Mouse (Mus musculus): ENCODE measurements around the gene Gsta3.
"Not testable (repeated sequence)": the region's sequence is repeated elsewhere in the genome, so short reads cannot be mapped to it uniquely, and the experiment has no call there.

Gsta3 gene

DNA sequence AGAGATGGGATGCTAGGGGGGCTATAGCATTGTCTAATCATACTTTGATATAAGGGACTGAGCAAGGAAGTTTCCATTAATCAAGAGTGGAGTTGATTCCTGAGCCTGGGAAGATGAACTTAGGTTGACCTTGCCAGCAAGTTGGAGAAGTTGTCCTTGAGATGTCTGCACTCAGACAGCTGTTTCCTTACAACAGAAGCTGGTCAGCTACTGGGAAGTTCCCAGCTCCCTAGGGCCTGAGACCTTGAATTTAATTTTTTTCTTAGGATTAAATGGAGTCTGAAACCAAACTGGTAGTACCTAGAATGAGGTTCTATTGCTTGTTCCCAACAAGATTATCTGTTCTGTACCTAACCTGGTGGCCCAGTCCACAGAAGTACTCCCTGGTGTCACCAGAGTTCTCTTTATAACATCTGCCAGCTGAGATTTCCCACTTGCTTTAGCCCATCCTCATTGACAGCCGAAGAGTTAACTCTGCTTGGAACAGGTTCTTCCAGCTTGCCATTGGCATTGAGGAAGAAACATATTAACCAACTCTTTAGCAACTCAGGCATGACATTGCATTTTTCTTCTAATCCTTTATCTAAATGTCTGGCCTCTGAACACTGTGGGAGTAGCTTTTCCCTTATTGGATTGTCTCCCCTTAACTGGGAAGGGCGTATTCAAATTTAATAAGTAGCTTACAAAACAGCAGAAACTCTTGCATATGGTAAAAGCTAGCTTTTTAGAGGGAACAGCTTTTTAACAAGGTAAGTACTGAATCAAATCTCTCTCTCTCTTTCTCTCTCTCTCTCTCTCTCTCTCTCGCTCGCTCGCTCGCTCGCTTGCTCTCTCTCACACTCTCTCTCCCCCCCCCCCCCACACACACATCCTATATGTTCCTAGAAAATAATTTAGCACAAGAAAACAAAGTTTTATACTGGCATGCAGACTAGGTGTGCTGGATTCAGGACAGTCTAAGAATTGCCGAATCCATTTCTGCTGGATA is at the start of gene Gsta3:
Gene Gsta3 (plus strand): TSS at position 679 of the 988 bp plus-strand sequence.
- in situ Hi-C loops (cut with MboI, MseI), result no loop called here

DNA sequence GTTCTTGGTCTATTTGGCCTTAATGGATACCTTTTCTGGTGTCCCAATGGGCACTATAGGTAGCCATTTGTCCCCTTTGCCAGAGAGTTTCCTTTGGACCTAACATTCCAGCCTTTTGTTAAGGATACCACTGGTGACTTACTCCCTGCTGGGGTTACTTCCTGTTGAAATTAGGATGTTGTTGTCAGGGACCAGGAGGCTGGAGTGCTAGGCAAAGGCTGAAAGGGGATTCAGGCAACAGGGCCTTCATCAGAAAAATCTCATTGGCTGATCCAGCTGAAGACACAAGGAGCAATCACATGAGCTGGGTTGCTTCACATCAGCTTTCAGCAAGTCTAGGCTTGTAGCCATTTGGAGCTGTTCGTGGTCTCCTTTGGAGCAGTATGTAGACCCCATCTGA is 34.1 kb upstream of the Gsta3 start:
- in situ Hi-C loops (cut with MboI, MseI), result no loop called here

DNA sequence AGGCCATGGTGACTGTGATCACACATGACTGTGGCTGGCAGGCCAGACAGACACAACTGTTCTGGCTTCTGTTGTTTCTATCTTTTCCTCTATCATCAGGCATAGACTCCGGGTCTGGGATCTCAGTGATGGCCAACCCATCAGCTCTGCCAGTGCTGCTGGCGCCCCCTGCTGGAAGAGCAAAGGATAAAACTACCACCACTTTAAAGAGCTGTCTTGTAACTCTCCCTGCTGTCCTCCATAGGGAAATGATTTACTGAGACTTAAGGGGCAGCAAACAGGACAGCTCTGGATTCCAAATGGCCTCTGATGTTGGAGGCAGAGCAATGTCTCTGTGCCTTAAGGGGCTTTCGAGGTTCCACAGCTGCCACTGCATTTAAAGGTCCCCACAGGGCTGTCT is 26.9 kb upstream of the Gsta3 start:
- in situ Hi-C loops (cut with MboI, MseI), result loop anchor here (5.0 kb wide), 1 partner anchor 64 kb away; no protein-coding TSS in a partner anchor

DNA sequence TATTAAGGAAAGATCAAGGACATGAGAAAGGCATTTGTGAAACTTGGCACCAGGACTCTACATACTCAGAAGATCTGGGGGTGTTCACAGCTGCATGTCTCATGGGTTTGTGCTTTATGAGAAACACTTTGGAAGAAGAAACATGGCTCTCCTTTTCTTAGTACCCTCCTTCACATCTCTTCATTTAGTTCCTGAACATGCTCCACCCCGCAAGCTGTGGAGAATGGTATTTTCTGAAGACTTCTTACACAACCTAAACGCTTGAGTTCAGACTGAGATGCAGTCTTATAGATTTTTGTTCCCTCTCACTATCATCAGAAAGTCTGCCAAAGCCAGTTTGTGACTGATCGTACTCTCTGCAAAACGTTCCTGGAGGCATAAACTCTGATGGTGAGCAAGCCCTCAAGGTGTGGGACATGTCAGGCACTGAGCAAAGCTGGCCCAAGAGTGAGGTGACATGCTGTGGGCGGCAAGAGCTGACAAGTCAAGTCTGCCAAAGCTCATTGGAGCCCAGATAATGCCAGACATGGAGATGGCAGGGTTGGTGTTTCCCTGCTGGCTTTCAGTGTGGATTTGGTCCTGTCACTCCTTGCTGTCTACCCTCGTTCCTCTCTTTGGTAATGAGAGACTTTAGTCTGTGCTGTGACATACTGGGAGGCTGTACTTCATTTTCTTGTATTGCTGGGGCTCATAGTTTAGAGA is 26.2 kb upstream of the Gsta3 start:
- in situ Hi-C loops (cut with MboI, MseI), result loop anchor here (5.0 kb wide), 1 partner anchor 63 kb away; no protein-coding TSS in a partner anchor

- in situ Hi-C loops (cut with MboI, MseI), result loop anchor here (5.0 kb wide), 1 partner anchor 119 kb away; no protein-coding TSS in a partner anchor
Measured at GRCm38 (mm10) chr1:21218489-21218919, 21.9 kb upstream of the Gsta3 start, which contains the start of gene Tmem14a. TSS of gene Tmem14a (plus strand) at chr1:21218575.

GRCm38 (mm10) chr1:21227756-21228395 is 12.5 kb upstream of the Gsta3 start:
- in situ Hi-C loops (cut with MboI, MseI), result no loop called here

GRCm38 (mm10) chr1:21228740-21229722 is 11.4 kb upstream of the Gsta3 start:
- in situ Hi-C loops (cut with MboI, MseI), result not testable (repeated sequence)

GRCm38 (mm10) chr1:21230376-21230775 is 10.0 kb upstream of the Gsta3 start:
- in situ Hi-C loops (cut with MboI, MseI), result no loop called here

GRCm38 (mm10) chr1:21231744-21232464 is 8.5 kb upstream of the Gsta3 start:
- in situ Hi-C loops (cut with MboI, MseI), result no loop called here

- in situ Hi-C loops (cut with MboI, MseI), result no loop called here
Measured at GRCm38 (mm10) chr1:21232516-21232915, 7.9 kb upstream of the Gsta3 start.

GRCm38 (mm10) chr1:21235359-21235758 is 5.0 kb upstream of the Gsta3 start:
- in situ Hi-C loops (cut with MboI, MseI), result no loop called here

GRCm38 (mm10) chr1:21241096-21241495 is 707 bp downstream of the Gsta3 start:
- in situ Hi-C loops (cut with MboI, MseI), result no loop called here

DNA sequence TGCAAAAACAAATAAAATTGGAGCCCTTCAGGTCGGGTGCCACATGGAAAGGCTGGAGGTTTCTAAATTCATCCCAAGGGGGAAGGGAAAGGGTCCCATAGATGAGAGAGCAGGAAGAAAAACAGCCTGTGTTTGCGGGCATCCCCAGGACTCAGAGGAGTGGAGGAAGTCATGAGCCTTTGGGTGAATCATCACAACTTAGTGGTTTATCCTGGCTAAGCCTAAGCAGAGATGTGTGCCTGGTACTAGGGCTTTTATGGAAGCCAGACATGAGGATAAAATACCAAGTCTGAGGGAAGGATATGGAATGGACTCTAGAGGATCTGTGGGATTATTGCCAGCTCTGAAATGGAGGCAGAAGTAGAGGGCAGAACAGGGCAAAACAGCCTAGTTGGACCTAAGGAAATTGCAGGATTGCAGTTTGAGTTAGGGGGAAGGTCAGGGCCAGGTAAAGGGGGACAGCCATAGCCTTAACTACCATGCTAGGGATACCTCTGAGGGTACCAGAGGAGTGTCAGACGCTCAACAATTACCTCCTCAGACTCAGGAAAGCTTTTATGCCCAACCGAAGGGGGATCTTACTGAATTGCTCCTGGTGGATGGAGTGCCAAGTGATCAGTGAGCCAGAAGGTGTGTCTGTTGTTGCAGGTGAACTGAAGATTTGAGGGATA is 4.0 kb downstream of the Gsta3 start:
- in situ Hi-C loops (cut with MboI, MseI), result no loop called here

DNA sequence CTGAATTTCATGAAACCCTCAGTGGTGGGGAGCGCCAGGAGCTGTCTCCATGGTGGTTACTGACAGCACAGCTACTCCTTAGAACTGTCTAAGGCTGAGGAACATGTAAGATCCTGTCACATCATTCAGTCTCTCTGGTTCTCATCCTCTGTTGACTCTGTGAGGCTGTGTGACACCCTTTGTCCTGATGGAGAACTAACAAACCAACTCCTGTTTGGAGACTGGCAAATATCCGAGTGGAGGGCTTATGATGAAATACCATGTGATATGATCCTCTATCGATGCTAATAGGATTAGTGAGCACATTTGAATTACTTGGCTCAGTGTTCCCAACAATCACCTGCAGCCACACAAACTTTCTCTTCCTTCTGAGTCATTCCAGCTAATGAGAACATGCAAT is 5.7 kb downstream of the Gsta3 start:
- in situ Hi-C loops (cut with MboI, MseI), result no loop called here

- in situ Hi-C loops (cut with MboI, MseI), result no loop called here
Measured at GRCm38 (mm10) chr1:21247896-21248295, 7.5 kb downstream of the Gsta3 start.

DNA sequence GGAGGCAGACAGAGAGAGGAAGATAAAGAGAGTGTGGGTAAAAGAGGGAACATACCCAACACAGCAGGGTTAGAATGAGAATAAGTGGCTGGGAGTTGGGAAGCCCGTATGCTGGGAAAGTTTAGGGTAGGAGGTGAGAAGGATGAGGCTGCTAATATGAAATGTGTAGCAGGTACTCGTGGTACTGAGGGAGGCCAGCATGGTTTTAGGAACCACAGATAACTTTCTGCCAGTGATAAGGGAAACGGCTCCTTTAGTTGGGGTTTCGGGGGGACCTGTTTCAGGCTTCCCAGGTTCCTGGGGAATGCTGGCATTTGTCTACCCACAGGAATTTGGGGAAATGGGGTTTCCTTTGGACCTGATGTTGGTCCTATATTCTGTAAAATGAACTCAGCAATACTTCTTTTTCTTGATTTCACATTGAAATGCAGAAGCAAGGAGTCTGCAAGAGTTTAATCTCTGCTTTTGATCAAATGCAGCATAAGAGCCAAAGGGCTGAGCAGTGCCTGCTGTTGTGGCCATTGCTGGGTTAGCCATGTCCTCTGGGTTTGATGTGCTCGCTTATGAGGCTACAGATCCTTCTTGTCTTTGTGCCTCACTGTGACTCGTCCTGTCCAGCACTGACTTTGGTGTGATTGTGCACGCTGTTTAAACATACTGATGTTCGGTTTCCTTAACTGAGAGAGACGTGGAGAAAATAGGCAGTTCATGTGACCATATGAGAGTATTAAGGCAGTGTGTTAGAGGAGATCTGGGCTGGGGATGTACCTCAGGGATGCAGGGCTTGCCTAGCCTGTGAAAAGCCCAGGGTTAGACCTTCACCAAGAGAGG is 8.4 kb downstream of the Gsta3 start:
- in situ Hi-C loops (cut with MboI, MseI), result no loop called here

DNA sequence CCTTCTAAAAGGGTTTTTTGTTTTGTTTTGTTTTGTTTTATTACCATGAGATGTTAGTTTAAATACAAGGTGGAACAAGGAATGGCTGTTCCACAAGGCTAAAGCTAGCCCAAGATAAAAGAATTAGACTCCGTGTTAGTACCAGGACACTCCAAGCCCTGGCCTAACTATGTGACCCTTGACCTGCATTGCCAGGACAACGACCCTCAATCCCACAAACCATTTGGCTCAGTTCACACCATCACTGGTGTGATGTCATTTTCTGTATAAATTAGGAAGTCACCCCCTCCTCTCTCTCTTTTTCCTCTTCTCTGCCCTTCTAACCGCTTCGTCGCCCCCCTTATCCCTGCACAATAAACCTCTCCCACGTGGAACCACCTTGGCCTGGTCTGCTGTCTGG is 11.3 kb downstream of the Gsta3 start:
- in situ Hi-C loops (cut with MboI, MseI), result no loop called here

GRCm38 (mm10) chr1:21252566-21253302 is 12.3 kb downstream of the Gsta3 start:
- in situ Hi-C loops (cut with MboI, MseI), result no loop called here

Data from T-helper 1 cell (primary cell).